Mouse (Mus musculus) left cerebral cortex, adult 9 months (tissue): ENCODE results near the gene Hoxa5.

Source experiments
- DNase-seq, 2 experiments: peaks; one replicate each; pipeline ENCODE4 v3.0.0; 2022; ENCODE audit warnings: low spot score in 2 of 2

Hoxa5 gene

GRCm38 (mm10) chr6:52240389-52241000 is 36.1 kb upstream of the Hoxa5 start, which contains the start of gene Hoxa10:
Gene Hoxa10 (minus strand): TSS chr6:52240854.
- DNase-seq, result peak in 1 of 2 experiments; percentile 30

DNA sequence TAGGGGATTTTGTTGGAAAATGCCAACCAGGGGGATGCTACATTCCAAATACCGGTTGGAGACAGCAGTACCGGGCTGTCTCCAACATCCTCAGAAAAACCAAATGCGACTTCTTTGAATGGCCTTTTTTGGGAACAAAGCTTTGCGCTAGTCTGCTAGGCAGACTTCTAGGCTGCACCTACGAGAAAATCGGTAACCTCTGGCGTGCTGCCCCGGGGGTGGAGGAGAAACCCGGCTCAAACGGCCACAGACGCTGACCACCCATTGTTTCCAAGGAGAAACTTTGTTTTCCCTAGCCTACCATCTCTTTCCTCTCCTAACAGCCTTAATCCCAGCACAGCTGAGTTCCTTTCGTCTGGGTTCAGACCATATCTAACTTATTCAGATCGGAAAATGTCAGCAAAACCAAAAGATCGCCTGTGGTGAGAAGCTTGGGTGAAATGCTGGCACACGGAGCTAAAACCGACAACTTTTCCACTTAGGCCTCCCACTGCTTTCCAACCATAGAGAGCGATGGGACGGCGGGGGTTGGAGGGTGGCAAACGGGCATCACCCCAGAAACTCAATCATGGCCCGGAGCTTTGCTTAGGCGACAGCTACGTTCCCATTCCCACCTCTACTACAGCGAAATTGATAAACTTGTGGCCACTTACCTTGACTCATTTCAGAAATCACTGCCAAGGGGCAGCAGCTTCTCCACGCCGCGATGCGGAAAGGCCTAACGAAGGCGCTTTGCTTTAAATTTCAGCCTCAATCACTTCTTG is 35.4 kb upstream of the Hoxa5 start:
- no peak for DNase-seq

- DNase-seq, result no peak
These were observed 34.6 kb upstream of the Hoxa5 start for GRCm38 (mm10) chr6:52238976-52239375.

DNA sequence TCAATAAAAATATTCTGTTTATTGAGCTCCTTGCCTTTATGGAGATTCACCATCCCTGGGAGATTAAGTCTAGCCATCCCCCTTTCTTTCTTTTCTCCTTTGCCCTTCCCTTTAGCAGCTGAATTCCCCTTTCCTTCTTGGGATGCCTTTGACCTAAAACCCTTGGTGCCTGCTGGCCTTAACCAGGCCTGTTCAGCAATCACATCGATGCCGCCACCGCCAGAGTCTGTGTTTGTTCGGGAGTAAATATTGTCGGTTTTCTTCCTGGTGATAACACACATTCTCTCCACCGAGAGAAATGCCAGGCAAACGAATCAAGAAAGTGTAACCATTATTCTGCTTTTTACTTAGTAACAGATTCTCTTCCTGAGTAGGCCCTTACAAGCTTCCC is 33.8 kb upstream of the Hoxa5 start:
- DNase-seq, result no peak

DNA sequence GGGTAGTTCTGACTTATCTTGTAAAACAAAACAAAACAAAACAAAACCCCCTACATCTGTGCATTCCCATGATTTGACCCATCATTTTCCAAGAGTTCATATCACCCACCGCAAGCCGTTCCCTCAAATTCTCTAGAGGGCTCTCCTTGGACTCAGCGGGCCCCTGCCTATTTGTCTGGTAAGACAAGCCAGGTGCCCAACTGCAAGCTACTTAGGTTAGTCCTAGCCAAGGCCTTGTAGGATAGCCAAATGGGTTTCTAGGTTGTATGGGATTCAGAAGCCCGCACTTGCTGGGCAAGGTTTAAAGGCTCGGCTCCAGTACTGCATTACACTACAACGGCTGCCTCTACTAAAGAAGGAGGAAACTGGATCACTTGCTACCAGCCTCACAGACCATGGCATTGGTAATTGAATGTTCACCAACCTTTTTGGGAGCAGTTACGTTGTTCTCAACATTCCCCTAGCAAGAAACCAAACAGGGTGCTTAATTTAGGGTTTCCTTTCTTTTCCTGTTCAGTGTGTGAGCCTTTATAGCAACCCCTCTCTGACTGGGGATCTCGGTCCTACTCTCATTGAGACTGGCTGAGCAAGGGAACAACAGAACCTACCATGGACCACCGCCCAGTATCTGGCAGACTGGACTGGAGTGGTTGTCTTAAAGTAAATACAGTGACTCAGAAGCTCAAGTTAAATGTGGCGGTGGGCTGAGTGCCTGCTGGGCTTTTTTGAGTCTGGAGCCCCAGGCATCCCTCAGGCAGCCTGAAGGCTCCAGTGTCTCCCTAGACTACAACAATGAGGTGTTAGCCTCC is 33.2 kb upstream of the Hoxa5 start:
- DNase-seq, result no peak

DNA sequence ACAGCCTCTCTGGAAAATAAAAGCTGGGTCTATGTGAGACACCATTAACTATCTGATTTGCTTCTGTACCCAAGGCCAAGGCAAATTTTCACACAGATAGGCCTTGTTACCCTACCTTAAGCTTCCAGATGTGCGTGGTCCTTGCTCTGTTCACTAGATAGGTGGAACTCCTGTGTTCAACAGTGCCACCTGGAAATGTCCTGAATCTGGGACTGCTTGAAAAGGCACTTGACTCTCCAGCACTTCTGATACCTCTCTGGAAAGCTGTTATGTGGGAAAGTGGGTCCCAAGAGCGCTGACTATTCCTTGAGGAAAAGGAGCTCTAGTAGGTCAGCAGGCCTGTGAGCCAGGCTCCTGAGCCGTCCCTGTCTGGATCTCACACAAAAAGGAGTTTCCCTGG is 32.4 kb upstream of the Hoxa5 start:
- DNase-seq, result no peak

DNA sequence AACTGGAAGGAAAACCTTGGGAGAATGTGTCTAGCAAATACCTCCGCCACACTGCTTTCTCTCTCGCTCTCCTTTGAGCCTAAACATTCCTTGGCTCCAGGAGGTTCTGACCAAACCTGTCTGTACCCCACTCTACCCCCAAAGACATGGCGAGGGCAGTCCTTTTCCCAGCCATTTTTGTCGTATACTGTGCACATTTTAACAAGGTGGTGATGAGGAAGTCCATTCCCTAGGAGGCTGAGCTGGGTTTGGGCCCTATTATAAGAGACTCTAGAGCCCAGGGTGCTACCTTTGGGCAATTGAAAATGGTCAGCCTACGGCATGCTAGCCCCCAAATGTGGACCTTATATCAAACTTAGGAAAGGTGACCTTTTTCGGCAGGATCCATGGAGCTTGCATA is 31.5 kb upstream of the Hoxa5 start:
- no peak for DNase-seq

GRCm38 (mm10) chr6:52235267-52235666 is 30.9 kb upstream of the Hoxa5 start:
- DNase-seq, result no peak

DNA sequence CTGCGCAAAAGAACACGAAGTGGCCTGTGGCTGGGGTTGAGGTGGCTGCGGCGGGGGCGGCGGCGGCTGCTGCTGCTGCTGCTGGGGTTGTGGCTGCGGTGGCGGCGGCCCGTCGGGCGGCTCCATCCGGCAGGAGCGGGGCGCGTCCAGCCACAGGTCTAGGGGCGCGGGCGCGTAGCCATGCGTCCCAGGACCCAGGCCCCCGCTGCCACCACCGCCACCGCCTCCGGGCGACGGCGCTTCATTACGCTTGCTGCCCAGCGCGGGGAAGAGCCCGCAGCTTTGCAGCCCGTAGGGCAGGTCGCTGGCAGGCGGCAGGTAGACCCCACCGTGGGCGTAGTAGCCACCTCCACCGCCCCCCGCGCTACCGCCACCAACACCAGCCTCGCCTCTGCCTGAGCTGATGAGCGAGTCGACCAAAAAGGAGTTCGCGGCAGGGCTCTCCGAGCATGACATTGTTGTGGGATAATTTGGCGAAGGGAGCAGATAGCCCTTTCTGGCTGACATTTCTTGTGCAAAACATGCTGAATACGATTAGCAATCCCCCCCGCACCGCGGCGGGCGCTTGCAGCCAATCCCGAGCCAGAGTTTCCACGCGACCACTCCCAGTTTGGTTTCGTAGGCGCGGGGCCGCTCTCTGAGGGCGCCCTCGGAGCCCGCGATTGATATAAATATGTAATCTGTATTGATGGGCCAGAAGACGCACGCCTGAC is 30.2 kb upstream of the Hoxa5 start:
- no peak for DNase-seq

DNA sequence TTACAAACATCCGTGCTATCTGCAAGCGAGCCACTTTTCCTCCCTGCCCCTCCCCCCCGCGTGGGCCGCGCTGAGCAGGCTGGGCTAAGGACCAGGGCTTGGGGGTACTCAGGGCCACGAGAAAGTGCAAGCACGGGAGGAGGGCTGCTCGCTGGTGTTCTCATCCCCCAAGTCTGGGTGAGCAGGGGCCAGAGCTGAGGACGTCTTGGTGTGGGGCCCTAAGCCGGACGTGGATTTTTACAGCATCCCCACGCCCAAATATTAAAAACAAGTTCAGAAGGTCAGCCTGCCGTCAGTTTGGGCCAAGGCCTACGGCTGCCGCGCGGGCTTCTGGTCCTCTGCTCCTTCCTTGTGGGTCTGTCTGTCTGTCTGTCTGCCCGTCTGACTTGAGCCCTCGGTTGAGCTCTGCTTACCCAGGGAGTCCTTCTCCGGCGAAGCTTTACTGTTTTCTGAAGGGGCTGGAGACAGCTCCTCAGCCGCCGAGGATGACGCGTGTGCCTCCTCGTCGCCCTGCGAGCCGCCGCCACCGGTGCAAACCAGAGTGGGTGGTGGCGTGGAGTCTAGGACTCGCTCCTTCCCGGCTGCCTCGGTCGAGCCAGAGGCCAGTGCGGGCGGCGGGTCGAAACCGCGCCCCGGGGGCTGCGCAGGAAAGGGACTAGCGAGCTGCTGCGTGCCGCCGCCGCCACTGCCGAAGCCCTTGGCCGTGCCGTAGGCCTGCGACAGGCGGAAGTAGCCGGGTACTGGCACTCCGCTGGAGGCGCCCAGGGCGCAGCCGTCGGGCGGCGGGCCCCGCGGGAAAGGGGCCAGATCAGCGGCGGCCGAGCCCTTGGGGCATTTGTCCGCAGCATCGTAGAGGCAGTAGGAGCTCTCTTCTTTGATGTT is 29.4 kb upstream of the Hoxa5 start:
- DNase-seq, result no peak

DNA sequence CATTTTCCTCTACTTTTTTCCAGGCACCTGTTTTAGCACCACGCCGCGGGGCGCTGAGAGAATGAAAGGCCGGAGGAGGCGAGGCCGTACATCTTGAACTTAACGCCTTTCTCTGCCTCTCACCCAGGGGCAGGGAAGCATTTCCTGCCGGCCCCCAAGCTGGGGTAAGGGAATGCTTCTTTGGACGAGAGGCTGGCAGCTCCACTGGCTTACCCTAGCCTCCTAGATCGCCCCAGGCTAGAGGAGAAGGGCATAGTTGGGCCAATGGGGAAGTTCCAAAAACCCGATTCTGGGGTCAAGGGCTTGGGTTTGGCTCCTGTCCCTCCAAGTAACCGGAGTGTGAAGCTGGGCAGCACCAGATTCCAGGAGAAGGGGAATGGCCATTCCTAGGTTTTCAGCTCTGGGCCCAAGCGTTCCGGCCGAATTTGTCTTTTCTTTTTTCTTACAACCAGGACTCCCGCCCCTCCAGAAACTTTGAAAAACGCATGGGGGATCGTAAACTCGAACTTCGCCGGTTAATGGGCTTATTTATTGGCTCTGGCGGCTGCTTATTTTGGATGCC is 28.7 kb upstream of the Hoxa5 start:
- no peak for DNase-seq

GRCm38 (mm10) chr6:52232568-52232965 is 28.2 kb upstream of the Hoxa5 start:
- no peak for DNase-seq

- DNase-seq, result no peak
These were observed 27.6 kb upstream of the Hoxa5 start for GRCm38 (mm10) chr6:52231885-52232567.

GRCm38 (mm10) chr6:52230516-52231165 is 26.3 kb upstream of the Hoxa5 start, which contains the start of gene Hoxa9:
Gene Hoxa9 (minus strand): TSS chr6:52231089.
- no peak for DNase-seq

DNA sequence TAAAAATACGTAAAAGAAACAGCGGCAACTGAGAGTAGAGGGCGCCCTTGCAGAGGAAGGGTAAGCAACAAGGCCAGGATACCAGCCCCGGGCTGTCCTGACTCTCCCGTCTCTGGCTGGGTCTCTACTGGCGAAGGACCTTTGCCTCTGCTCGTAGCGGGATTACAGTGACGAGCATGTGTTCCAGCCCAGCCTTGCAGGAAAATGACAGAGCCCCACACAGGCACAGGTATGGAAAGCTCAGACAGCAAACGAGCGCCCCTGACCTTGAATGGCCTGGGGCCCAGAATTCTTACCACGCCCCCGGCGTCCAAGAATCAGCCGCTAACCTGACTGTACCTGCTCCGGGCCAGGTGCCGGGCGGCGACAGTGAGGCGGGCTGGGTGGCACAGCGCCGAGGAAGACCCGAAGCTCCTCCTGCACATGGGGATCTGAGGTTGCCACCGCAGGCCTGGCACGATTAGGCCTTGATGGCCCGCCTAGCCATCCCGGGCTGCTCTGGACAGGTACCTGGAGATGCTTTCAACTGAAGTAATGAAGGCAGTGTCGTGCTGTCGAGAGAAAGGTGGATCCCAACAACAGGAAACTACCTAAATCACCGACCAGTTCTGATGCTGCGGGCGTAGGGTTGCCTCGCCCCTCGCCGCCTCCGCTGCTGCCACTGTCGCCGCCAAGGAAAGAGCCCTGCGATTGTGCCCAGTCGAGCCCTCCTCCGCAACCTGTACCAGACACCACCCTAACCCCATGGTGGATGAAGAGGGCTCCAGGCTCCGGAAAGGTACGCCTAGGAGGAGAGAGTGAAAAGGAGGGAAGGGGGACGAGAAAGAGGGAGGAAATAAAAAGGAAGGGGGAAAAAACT is 25.4 kb upstream of the Hoxa5 start:
- DNase-seq, result no peak

DNA sequence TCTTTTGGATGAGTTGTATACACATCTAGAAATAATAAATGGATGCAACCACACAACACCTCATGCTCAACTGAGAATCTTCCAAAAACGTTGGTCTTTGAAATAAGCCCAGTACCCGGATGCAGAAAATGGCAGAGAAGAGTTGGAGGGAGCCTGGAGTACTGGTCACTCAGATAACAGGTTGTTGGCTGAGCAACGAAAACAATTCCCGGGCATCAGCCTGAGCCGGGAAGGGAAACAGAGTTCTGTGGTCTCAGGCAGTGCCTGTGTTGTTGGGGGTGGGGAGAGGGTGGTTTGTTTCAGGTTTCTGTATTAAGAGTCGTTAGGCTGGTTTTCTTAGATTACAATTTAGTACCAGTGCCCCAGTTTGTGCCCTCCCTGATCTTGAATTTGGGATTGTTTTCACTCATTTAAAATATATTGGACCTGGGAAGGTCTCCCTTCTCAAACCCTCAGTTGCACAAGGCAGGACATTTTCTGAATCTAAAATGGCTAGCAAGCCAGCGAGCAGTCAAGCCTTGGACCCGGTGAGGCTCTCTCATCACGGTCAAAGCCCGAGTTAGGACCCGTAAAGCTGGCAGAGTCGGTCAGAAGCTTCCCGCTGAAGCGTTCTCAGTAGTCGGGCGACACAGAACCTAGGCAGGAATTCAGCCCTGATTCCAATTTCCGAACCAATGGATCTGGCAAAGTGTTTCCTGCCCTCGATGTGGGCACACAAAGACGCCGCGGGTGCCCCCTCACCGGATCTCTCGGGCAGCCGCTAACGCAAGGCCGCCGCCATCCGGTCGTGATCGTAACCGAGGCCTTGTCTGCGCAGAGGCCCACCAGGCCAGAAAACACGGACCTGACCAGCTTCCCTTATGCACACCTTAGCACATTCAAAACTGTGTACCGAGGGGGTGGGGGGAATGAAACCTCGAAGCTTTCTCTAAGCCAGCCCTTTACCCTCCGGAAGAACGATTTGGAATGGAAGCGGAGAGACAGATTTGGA is 24.4 kb upstream of the Hoxa5 start:
- DNase-seq, result no peak

- no peak for DNase-seq
These were observed 23.3 kb upstream of the Hoxa5 start for GRCm38 (mm10) chr6:52227470-52228222.
